Mouse (Mus musculus) lung, postnatal 0 days (tissue): ENCODE data around the gene Hoxa2.

Source experiments
- CTCF ChIP-seq: IDR thresholded peaks from 2 replicates; pipeline ENCODE4 v1.5.1; 2016; ENCODE audit warnings: antibody characterized with exemption, mild to moderate bottlenecking
- EP300 ChIP-seq: IDR thresholded peaks from 2 replicates; pipeline ENCODE4 v1.6.1; 2016; ENCODE audit warnings: antibody characterized with exemption, mild to moderate bottlenecking, control low read depth

GRCm38 (mm10) chr6:52154044-52154443, 10.6 kb downstream of the Hoxa2 start:
- TF ChIP-seq CTCF = no peak
- no peak for TF ChIP-seq EP300
